Mouse (Mus musculus): ENCODE results near the gene 1110057P08Rik. TPM values are rescaled to one million over a fixed set of nuclear protein-coding genes. Genes with fewer than 3 reads are reported as not detected.

1110057P08Rik gene
- not detected in 2 replicates for polyA plus RNA-seq (2015; fragmentation: Nextera tagmentation; extraction: Ambion mirVana)

GRCm38 (mm10) chr16:89174435-89174834 lies at the start of gene 1110057P08Rik:
1110057P08Rik (plus strand) TSS chr16:89174735.

DNA sequence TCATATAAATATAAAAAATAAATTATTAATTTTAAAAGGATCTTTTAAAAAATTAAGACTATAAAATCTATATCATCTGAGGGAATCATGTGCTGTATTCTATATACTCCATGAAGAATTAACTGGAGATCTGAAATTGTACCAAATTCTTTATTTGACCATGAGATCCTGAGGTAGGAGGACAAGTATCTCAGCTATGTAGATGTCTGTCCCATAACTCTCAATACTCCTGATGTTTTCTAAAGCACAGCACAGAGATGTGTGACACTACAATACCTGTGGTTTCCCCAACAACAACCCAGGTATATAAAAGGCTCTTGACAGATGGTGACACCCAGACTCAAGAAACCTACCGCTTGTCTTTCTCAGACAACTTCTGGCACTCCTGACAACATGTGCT lies 34.0 kb upstream of the 1110057P08Rik start, which contains the start of gene Gm6358:
Gene Gm6358 (plus strand): TSS at position 301 of the 400 bp plus-strand sequence.

GRCm38 (mm10) chr16:89150786-89151185 lies 23.7 kb upstream of the 1110057P08Rik start, which contains the start of gene Gm10061:
Gm10061 (plus strand) TSS chr16:89151086.

GRCm38 (mm10) chr16:89157652-89158051 lies 16.9 kb upstream of the 1110057P08Rik start, which contains the start of gene Gm9789:
Gm9789 (plus strand) TSS chr16:89157952.

DNA sequence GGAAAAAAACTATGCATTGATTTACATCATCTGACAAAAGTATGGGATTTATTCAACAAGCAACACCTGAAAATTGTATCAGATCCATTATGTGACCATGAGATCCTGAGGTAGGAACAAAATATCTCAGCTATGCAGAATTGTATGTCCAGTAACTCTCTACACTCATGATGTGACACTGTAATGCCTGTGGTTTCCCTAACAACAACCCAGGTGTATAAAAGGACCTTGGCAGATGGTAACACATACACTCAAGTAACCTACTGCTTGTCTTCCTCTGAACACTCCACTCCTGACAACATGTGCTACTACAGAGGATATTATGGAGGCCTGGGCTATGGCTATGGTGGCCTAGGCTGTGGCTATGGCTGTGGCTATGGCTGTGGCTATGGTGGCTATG lies 5.3 kb upstream of the 1110057P08Rik start, which contains the start of gene Gm7735:
Gene Gm7735 (plus strand): TSS at position 301 of the 400 bp plus-strand sequence.

DNA sequence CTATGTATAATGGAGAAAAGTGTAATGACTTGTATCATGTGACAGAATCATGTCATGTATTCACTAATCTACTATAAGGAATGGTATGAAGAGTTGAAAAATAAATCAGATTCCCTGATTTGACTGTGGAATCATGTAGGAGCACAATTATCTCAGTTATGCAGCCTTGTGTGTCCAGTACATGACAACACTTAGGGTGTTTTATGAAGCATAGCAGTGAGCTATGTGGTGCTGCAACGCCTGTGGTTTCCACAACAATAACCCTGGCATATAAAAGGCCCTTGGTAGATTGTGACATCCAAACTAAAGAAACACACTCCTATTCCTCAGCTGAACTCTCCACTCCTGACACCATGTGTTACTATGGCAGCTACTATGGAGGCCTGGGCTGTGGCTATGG lies 31.0 kb downstream of the 1110057P08Rik start, which contains the start of gene Krtap20-2:
Gene Krtap20-2 (plus strand): TSS at position 301 of the 400 bp plus-strand sequence.

Other genes with a start within 250 kb of the 1110057P08Rik start
- gene Krtap19-9b, start 242.5 kb upstream of the 1110057P08Rik start, polyA plus RNA-seq (2015; fragmentation: Nextera tagmentation; extraction: Ambion mirVana): not detected in 2 replicates
- gene Krtap16-3, start 211.9 kb upstream of the 1110057P08Rik start, polyA plus RNA-seq (2015; fragmentation: Nextera tagmentation; extraction: Ambion mirVana): not detected in 2 replicates
- gene Krtap22-2, start 164.0 kb upstream of the 1110057P08Rik start, polyA plus RNA-seq (2015; fragmentation: Nextera tagmentation; extraction: Ambion mirVana): not detected in 2 replicates
- gene Gm10229, start 159.5 kb upstream of the 1110057P08Rik start, polyA plus RNA-seq (2015; fragmentation: Nextera tagmentation; extraction: Ambion mirVana): not detected in 2 replicates
- not detected in 2 replicates for gene Krtap6-1, start 143.0 kb upstream of the 1110057P08Rik start, polyA plus RNA-seq (2015; fragmentation: Nextera tagmentation; extraction: Ambion mirVana)
- not detected in 2 replicates for gene Gm10228, start 133.3 kb upstream of the 1110057P08Rik start, polyA plus RNA-seq (2015; fragmentation: Nextera tagmentation; extraction: Ambion mirVana)
- not detected in 2 replicates for gene Krtap6-5, start 126.9 kb upstream of the 1110057P08Rik start, polyA plus RNA-seq (2015; fragmentation: Nextera tagmentation; extraction: Ambion mirVana)
- gene 1110025L11Rik, start 110.7 kb upstream of the 1110057P08Rik start, polyA plus RNA-seq (2015; fragmentation: Nextera tagmentation; extraction: Ambion mirVana): not detected in 2 replicates
- not detected in 2 replicates for gene Krtap6-3, start 90.7 kb upstream of the 1110057P08Rik start, polyA plus RNA-seq (2015; fragmentation: Nextera tagmentation; extraction: Ambion mirVana)
- not detected in 2 replicates for gene Gm6358, start 33.9 kb upstream of the 1110057P08Rik start, polyA plus RNA-seq (2015; fragmentation: Nextera tagmentation; extraction: Ambion mirVana)
- not detected in 2 replicates for gene Gm10061, start 23.6 kb upstream of the 1110057P08Rik start, polyA plus RNA-seq (2015; fragmentation: Nextera tagmentation; extraction: Ambion mirVana)
- gene Gm9789, start 16.8 kb upstream of the 1110057P08Rik start, polyA plus RNA-seq (2015; fragmentation: Nextera tagmentation; extraction: Ambion mirVana): not detected in 2 replicates
- gene Gm7735, start 5.2 kb upstream of the 1110057P08Rik start, polyA plus RNA-seq (2015; fragmentation: Nextera tagmentation; extraction: Ambion mirVana): not detected in 2 replicates
- not detected in 2 replicates for gene Krtap20-2, start 31.1 kb downstream of the 1110057P08Rik start, polyA plus RNA-seq (2015; fragmentation: Nextera tagmentation; extraction: Ambion mirVana)
- not detected in 2 replicates for gene Krtap21-1, start 229.1 kb downstream of the 1110057P08Rik start, polyA plus RNA-seq (2015; fragmentation: Nextera tagmentation; extraction: Ambion mirVana)
- gene Krtap6-2, start 245.4 kb downstream of the 1110057P08Rik start, polyA plus RNA-seq (2015; fragmentation: Nextera tagmentation; extraction: Ambion mirVana): not detected in 2 replicates